Mouse (Mus musculus): ENCODE results near the gene Lrrc17. TPM values are rescaled to one million over a fixed set of nuclear protein-coding genes. Genes with fewer than 3 reads are reported as not detected.

Lrrc17 gene
- total RNA-seq (2021) = 1 to 10 TPM; 2.4 to 4.2 TPM

GRCm38 (mm10) chr5:21543409-21544201 is at the start of gene Lrrc17:
TSS of gene Lrrc17 (plus strand) at chr5:21543559.
- DNase-seq (ENCODE audit: low spot score) = no peak
- intact Hi-C loops (cut with DNase I) = no loop called here

- intact Hi-C loops (cut with DNase I) = no loop called here
- no peak for DNase-seq (ENCODE audit: low spot score)
These were observed 48.6 kb upstream of the Lrrc17 start for GRCm38 (mm10) chr5:21494781-21495180.

GRCm38 (mm10) chr5:21496321-21496720 is 47.0 kb upstream of the Lrrc17 start:
- peak; percentile 14 for DNase-seq (ENCODE audit: low spot score)
- intact Hi-C loops (cut with DNase I) = no loop called here

GRCm38 (mm10) chr5:21496881-21497280 is 46.5 kb upstream of the Lrrc17 start:
- intact Hi-C loops (cut with DNase I) = no loop called here
- peak; percentile 10 for DNase-seq (ENCODE audit: low spot score)

- intact Hi-C loops (cut with DNase I) = no loop called here
- DNase-seq (ENCODE audit: low spot score) = no peak
These were observed 44.9 kb upstream of the Lrrc17 start for GRCm38 (mm10) chr5:21498490-21498889.

GRCm38 (mm10) chr5:21498925-21499324 is 44.4 kb upstream of the Lrrc17 start:
- DNase-seq (ENCODE audit: low spot score) = no peak
- intact Hi-C loops (cut with DNase I) = no loop called here

- DNase-seq (ENCODE audit: low spot score) = no peak
- intact Hi-C loops (cut with DNase I) = no loop called here
These were observed 43.2 kb upstream of the Lrrc17 start for GRCm38 (mm10) chr5:21500133-21500532.

- intact Hi-C loops (cut with DNase I) = no loop called here
- no peak for DNase-seq (ENCODE audit: low spot score)
These were observed 42.4 kb upstream of the Lrrc17 start for GRCm38 (mm10) chr5:21500941-21501340.

- DNase-seq (ENCODE audit: low spot score) = no peak
- intact Hi-C loops (cut with DNase I) = no loop called here
These were observed 40.3 kb upstream of the Lrrc17 start for GRCm38 (mm10) chr5:21502936-21503610.

GRCm38 (mm10) chr5:21505159-21505558 is 38.2 kb upstream of the Lrrc17 start:
- DNase-seq (ENCODE audit: low spot score) = no peak
- intact Hi-C loops (cut with DNase I) = no loop called here

GRCm38 (mm10) chr5:21506887-21507286 is 36.5 kb upstream of the Lrrc17 start:
- intact Hi-C loops (cut with DNase I) = no loop called here
- DNase-seq (ENCODE audit: low spot score) = no peak

GRCm38 (mm10) chr5:21509801-21510200 is 33.6 kb upstream of the Lrrc17 start:
- DNase-seq (ENCODE audit: low spot score) = no peak
- intact Hi-C loops (cut with DNase I) = no loop called here

- DNase-seq (ENCODE audit: low spot score) = no peak
- intact Hi-C loops (cut with DNase I) = no loop called here
These were observed 30.0 kb upstream of the Lrrc17 start for GRCm38 (mm10) chr5:21513363-21513762.

GRCm38 (mm10) chr5:21517562-21517961 is 25.8 kb upstream of the Lrrc17 start:
- intact Hi-C loops (cut with DNase I) = no loop called here
- no peak for DNase-seq (ENCODE audit: low spot score)

GRCm38 (mm10) chr5:21518207-21518606 is 25.2 kb upstream of the Lrrc17 start:
- no peak for DNase-seq (ENCODE audit: low spot score)
- intact Hi-C loops (cut with DNase I) = no loop called here

- no peak for DNase-seq (ENCODE audit: low spot score)
- intact Hi-C loops (cut with DNase I) = no loop called here
These were observed 24.2 kb upstream of the Lrrc17 start for GRCm38 (mm10) chr5:21519166-21519565.

- DNase-seq (ENCODE audit: low spot score) = no peak
- intact Hi-C loops (cut with DNase I) = no loop called here
These were observed 16.4 kb upstream of the Lrrc17 start for GRCm38 (mm10) chr5:21526835-21527485.

- DNase-seq (ENCODE audit: low spot score) = peak; percentile 43
These were observed 15.9 kb upstream of the Lrrc17 start for GRCm38 (mm10) chr5:21527488-21527911.

GRCm38 (mm10) chr5:21528068-21528842 is 15.1 kb upstream of the Lrrc17 start:
- peak; percentile 18 for DNase-seq (ENCODE audit: low spot score)
- intact Hi-C loops (cut with DNase I) = no loop called here

More at GRCm38 (mm10) chr5:21527488-21527911, 15.9 kb upstream of the Lrrc17 start:
- intact Hi-C loops (cut with DNase I) = no loop called here

- intact Hi-C loops (cut with DNase I) = no loop called here
- DNase-seq (ENCODE audit: low spot score) = no peak
These were observed 14.1 kb upstream of the Lrrc17 start for GRCm38 (mm10) chr5:21529110-21529720.
